Mouse (Mus musculus) thymus, adult 2 months (tissue): ENCODE results near the gene Rpl36.

Source experiments
- CTCF ChIP-seq: fragments of 200-500 bp; IDR thresholded peaks from 2 replicates; pipeline ENCODE4 v1.5.1; 2012; ENCODE audit warnings: mild to moderate bottlenecking, control low read depth, low read length, moderate library complexity, borderline replicate concordance; ENCODE audit not compliant: control insufficient read depth, poor library complexity, insufficient read depth; ENCODE audit errors: extremely low read depth
- POLR2A ChIP-seq: fragments of 200-500 bp; IDR thresholded peaks from 2 replicates; pipeline ENCODE4 v1.6.1; 2012; ENCODE audit warnings: mild to moderate bottlenecking, low read length, control low read depth, moderate library complexity; ENCODE audit not compliant: control insufficient read depth, poor library complexity, insufficient read depth; ENCODE audit errors: extremely low read depth

GRCm38 (mm10) chr17:56566293-56566692, 46.9 kb upstream of the Rpl36 start:
- TF ChIP-seq CTCF (no peak), POLR2A (no peak)
